Comparison of ENCODE assay signal across 8 mouse cellular contexts in the genomic region with DNA sequence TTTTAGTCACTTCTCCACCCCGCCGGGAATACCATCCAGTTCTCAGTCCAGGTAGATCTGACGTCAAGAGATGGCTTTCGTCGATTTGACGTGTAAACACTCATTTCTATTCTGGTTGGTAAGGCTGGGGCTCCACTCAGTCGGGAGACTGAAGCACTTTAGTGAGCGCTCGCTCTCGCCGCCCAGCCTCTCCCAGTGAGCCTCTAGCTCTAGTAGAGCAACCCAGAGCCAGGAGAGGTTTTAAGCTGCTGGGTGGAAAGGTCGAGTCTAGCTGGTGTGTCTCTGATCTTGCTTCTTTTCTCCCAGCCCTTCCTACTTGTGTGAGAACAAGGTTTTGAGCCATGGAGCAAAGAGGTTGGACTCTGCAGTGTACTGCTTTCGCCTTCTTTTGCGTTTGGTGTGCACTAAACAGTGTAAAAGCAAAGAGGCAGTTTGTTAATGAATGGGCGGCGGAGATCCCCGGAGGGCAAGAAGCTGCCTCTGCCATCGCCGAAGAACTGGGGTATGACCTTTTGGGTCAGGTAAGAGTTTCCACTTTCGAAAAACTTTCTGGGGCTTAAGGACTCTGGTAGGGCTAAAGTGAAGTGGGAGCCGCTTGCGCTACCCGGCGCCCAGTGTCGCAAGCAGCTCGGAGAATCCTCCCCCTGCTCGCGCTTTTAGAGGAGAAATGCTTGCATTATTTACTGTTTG. TPM values are rescaled to one million over a fixed set of nuclear protein-coding genes. Genes with fewer than 3 reads are reported as not detected.
DNase-seq lines count a peak whose midpoint lies in the region; ATAC-seq and TF ChIP-seq lines count a peak whose summit lies in the region.

Gene Pcsk1 (plus strand): TSS at position 106 of the 690 bp plus-strand sequence.

- peaks cover 24% of the 10 kb centered on the region for H3K27me3 ChIP-seq in heart, embryonic 15.5 days
- H3K27me3 ChIP-seq in heart, adult 2 months (ENCODE audit: control insufficient read depth, insufficient read depth, low read length) = no peaks in the 10 kb centered on the region
- H3K27me3 ChIP-seq in forebrain, embryonic 11.5 days (ENCODE audit: control insufficient read depth, insufficient read depth, low read length) = 0 out of 2 replicates have a peak, but pooled peaks cover 2% of the 10 kb centered on the region
- H3K27me3 ChIP-seq in midbrain, embryonic 11.5 days (ENCODE audit: control insufficient read depth, insufficient read depth, low read length) = no peaks in the 10 kb centered on the region

- H3K27ac ChIP-seq in heart, embryonic 15.5 days = no peak within 1 kb of the TSS
- no peak within 1 kb of the TSS for H3K27ac ChIP-seq in heart, adult 2 months
- H3K27ac ChIP-seq in forebrain, embryonic 11.5 days (ENCODE audit: low read depth, low read length) = no peak within 1 kb of the TSS
- no peak within 1 kb of the TSS for H3K27ac ChIP-seq in midbrain, embryonic 11.5 days (ENCODE audit: low read depth, low read length)

- H3K4me2 ChIP-seq in heart, embryonic 15.5 days = peak within 1 kb of the TSS; percentile 63
- peak within 1 kb of the TSS; percentile 73 for H3K4me2 ChIP-seq in forebrain, embryonic 11.5 days (ENCODE audit: low read depth, low read length, severe bottlenecking)
- peak within 1 kb of the TSS; percentile 67 for H3K4me2 ChIP-seq in midbrain, embryonic 11.5 days

- H3K9me3 ChIP-seq in heart, embryonic 15.5 days (replicated peaks) = no peaks in the 10 kb centered on the region
- H3K9me3 ChIP-seq in forebrain, embryonic 11.5 days (ENCODE audit: control insufficient read depth, low read length) = no peaks in the 10 kb centered on the region
- no peaks in the 10 kb centered on the region for H3K9me3 ChIP-seq in midbrain, embryonic 11.5 days (ENCODE audit: control insufficient read depth, low read length)

- no peak for ATAC-seq in heart, embryonic 15.5 days (replicated peaks; ENCODE audit: insufficient number of reproducible peaks, insufficient read depth, low FRiP score, low read depth)
- ATAC-seq in forebrain, embryonic 11.5 days (replicated peaks; ENCODE audit: low FRiP score) = peak; percentile 71
- peak; percentile 85 for ATAC-seq in midbrain, embryonic 11.5 days (ENCODE audit: low FRiP score)
- no peak for ATAC-seq in activated CD4-positive, CD25-positive, alpha-beta regulatory T cell, adult 4 months

- TF ChIP-seq POLR2A in heart, adult 2 months (IDR thresholded peaks at IDR 0.05; ENCODE audit: insufficient read depth, low read depth, low read length) = no peak

- no peak for DNase-seq in heart, adult 2 months
- no peak for DNase-seq in adrenal gland, postnatal 4 days (ENCODE audit: low spot score in 2 of 2)
- DNase-seq in forebrain, embryonic 11.5 days (ENCODE audit: low spot score) = peak; percentile 58
- DNase-seq in layer of hippocampus, adult 9-11 months = peak; percentile 51
- DNase-seq in midbrain, embryonic 11.5 days (ENCODE audit: low spot score, missing footprints) = peak; percentile 93
- peak; percentile 70 for DNase-seq in telencephalon, adult 2 months (ENCODE audit: low read depth, low spot score)

- TF ChIP-seq EP300 in heart, adult 2 months (IDR thresholded peaks at IDR 0.05; ENCODE audit: insufficient read depth, low read depth, low read length) = no peak

- H3K79me2 ChIP-seq in heart, adult 2 months (replicated peaks; ENCODE audit: control insufficient read depth, insufficient read depth, low read length) = no peaks in the 10 kb centered on the region

- WGBS in heart, embryonic 15.5 days = 2% methylated on average over 28 of the region's 28 CpGs
- WGBS in heart, adult 2 months = 4% methylated on average over 28 of the region's 28 CpGs
- 2% methylated on average over 28 of the region's 28 CpGs for WGBS in forebrain, embryonic 11.5 days
- under 1% methylated on average over 28 of the region's 28 CpGs for WGBS in midbrain, embryonic 11.5 days

- H3K4me3 ChIP-seq in heart, embryonic 15.5 days = peak within 1 kb of the TSS; percentile 38
- no peak within 1 kb of the TSS for H3K4me3 ChIP-seq in heart, adult 2 months
- peak within 1 kb of the TSS; percentile 34 for H3K4me3 ChIP-seq in forebrain, embryonic 11.5 days (ENCODE audit: low read depth, low read length)
- peak within 1 kb of the TSS; percentile 42 for H3K4me3 ChIP-seq in midbrain, embryonic 11.5 days (ENCODE audit: low read depth, low read length)

- H3K36me3 ChIP-seq in heart, embryonic 15.5 days = no peaks in the 10 kb centered on the region
- H3K36me3 ChIP-seq in heart, adult 2 months (ENCODE audit: control insufficient read depth, insufficient read depth, low read length) = no peaks in the 10 kb centered on the region
- no peaks in the 10 kb centered on the region for H3K36me3 ChIP-seq in forebrain, embryonic 11.5 days (ENCODE audit: control insufficient read depth, insufficient read depth, low read length)
- H3K36me3 ChIP-seq in midbrain, embryonic 11.5 days (ENCODE audit: control insufficient read depth, insufficient read depth, low read length) = no peaks in the 10 kb centered on the region

- TF ChIP-seq CTCF in heart, adult 2 months (IDR thresholded peaks at IDR 0.05) = no peak

- H3K9ac ChIP-seq in heart, embryonic 15.5 days = no peak within 1 kb of the TSS
- H3K9ac ChIP-seq in heart, adult 2 months (ENCODE audit: low read depth, low read length) = no peak within 1 kb of the TSS
- H3K9ac ChIP-seq in forebrain, embryonic 11.5 days (ENCODE audit: low read length) = peak within 1 kb of the TSS; percentile 52
- peak within 1 kb of the TSS; percentile 57 for H3K9ac ChIP-seq in midbrain, embryonic 11.5 days (ENCODE audit: low read length)

- intact Hi-C loops in heart, adult 2 months (cut with DNase I) = no loop called here

- H3K4me1 ChIP-seq in heart, embryonic 15.5 days (replicated peaks) = peaks cover 9% of the 10 kb centered on the region; the same call in 1 of the 2 replicates
- H3K4me1 ChIP-seq in heart, adult 2 months (ENCODE audit: control insufficient read depth, insufficient read depth, low read length) = no peaks in the 10 kb centered on the region; the same call in 1 of the 2 replicates
- no peaks in the 10 kb centered on the region for H3K4me1 ChIP-seq in forebrain, embryonic 11.5 days (replicated peaks; ENCODE audit: control insufficient read depth, insufficient read depth, low read length)
- no peaks in the 10 kb centered on the region for H3K4me1 ChIP-seq in midbrain, embryonic 11.5 days (ENCODE audit: control insufficient read depth, insufficient read depth, low read length)

RNA-seq across cellular contexts. Expression of gene Pcsk1, which starts in this region (rescaled TPM):
- polyA plus RNA-seq in heart, embryonic 15.5 days (2015; fragmentation: Nextera tagmentation; extraction: Ambion mirVana) = 0.18 and 0.28 TPM in 2 replicates
- total RNA-seq in heart, adult 2 months (2021) = under 1 TPM; 0.18 to 0.30 TPM
- 0.06 and 0.10 TPM in 2 replicates for polyA plus RNA-seq in heart, adult 2 months (2012; rRNA removed)
- 10 to 100 TPM; 12.7 to 14.4 TPM for total RNA-seq in adrenal gland, postnatal 4 days (2021)
- 0.68 and 0.88 TPM in 2 replicates for polyA plus RNA-seq in forebrain, embryonic 11.5 days (2014; fragmentation: Nextera tagmentation; extraction: Ambion mirVana)
- 0.70 and 0.80 TPM in 2 replicates for polyA plus RNA-seq in midbrain, embryonic 11.5 days (2014; fragmentation: Nextera tagmentation; extraction: Ambion mirVana)
- under 1 TPM in 1 of 2 experiments, not detected in 1; 0.13 TPM for polyA plus RNA-seq in activated CD4-positive, CD25-positive, alpha-beta regulatory T cell, adult 4 months (2017; shearing (Covaris generic))

Comparison
In these comparisons a context has a peak if more than half of its experiments do, and no peak if none do; other contexts are left out.
1. RNA of gene Pcsk1 (total RNA-seq): 12.7 to 14.4 TPM in adrenal gland, postnatal 4 days; 0.18 to 0.30 TPM in heart, adult 2 months; every median in the first group is over 10 times any median in the second.
2. Peak in DNase-seq, ATAC-seq, H3K4me3 ChIP-seq, H3K9ac ChIP-seq and H3K4me2 ChIP-seq in forebrain, embryonic 11.5 days; RNA of the gene not detected or under 1 TPM.
3. Peak in DNase-seq, ATAC-seq, H3K4me3 ChIP-seq, H3K9ac ChIP-seq and H3K4me2 ChIP-seq in midbrain, embryonic 11.5 days; RNA of the gene not detected or under 1 TPM.
4. DNase-seq: peak in layer of hippocampus, adult 9-11 months (single experiment) and telencephalon, adult 2 months (single experiment); none in heart, adult 2 months (0 of 2) and adrenal gland, postnatal 4 days (0 of 2).
5. Peak in every context shown above with its lines, with median percentiles within 50 percentile points of each other: H3K4me2 ChIP-seq.